Mouse (Mus musculus) mesoderm, embryonic 11.5 days (tissue): ENCODE data around the gene Creld2.

Experiments
- DNase-seq: peaks from one replicate; pipeline ENCODE4 v3.0.0-alpha.2; 2012; ENCODE audit warnings: low read depth, low spot score

The Creld2 gene

GRCm38 (mm10) chr15:88828800-88829705 lies 9.6 kb downstream of the Creld2 start:
- peak; percentile 88 for DNase-seq

DNA sequence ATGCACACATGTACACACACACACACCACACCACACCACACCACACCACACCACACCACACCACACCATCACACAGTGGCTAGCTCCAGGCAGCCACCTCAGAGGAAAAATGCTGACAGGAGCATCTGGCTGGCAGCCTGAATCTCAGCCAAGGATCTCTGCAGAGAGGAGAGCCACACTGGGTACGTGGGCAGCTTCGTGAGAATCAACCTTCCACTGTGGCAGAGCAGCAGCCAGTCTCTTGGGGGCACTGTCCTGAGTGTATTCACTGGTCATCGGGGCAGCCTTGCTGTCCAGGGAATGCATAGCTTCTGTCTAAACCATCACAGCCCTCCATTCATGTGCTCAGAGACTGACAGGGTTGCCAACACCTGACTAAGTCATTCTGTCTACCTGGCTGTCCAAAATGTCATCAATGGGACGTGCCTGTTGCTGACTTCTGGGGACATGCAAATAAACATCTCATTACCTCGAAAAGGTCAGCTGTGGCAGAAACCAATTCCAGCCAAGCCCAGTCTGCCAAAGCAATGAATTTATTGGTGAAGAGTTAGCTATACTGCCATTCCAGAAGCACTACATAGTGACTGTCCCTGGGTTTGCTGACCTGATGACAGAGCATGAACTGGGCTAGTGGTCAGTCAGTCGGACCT lies 10.5 kb downstream of the Creld2 start:
- no peak for DNase-seq

DNA sequence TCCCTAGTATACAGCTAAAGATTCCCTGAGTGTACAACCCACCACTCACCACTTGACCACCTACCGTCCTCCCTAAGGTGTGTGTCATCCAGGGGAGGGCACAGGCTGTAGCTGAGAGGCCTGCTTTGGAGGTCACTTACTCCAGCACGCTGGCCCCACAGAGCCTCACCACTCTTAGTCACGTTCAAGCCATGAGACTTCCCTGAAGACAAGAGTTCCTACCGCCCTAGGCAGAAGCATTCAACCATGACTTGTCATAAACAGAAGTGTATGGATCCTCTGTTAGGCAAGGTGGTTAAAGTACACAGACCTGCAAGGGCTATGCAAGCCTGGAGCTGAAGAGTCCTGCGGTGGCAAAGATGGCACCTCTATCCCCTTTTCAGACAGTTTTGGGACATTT lies 11.2 kb downstream of the Creld2 start:
- DNase-seq, result no peak

DNA sequence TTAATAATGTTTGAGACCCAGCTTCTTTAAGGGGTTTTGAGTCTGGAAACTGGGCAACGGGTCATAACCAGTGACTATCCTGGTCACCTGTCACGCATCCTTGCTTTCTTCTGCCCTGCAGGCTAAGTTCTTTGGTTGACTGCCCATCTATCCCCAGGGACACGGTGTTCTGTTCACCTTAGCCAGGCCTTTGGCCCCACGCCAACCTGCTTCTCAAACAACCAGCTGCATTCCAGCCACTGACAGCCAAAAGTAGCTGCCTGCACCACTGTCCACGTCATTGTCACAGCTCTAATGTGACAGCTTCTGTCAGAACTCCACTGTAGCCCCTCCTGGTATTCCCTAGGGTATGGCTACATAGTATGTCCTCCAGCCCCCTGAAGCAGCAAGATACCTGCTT lies 12.0 kb downstream of the Creld2 start:
- no peak for DNase-seq

GRCm38 (mm10) chr15:88832536-88832935 lies 13.1 kb downstream of the Creld2 start:
- no peak for DNase-seq

DNA sequence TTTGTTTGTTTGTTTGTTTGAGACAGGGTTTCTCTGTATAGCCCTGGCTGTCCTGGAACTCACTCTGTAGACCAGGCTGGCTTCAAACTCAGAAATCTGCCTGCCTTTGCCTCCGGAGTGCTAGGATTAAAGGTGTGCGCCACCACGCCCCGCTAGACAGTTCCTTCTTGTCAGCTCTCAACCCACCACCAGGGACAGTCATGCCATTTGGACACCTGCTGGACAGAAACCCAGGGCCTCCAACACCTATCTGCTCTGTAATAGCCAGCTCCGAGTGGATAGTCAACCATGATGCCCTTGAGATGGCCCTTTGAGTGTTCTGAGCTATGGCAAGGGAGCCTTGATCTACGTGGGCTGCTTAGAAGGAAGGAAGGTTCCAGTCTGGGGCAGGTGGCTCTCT lies 16.6 kb downstream of the Creld2 start:
- DNase-seq, result no peak

- DNase-seq, result no peak
These were observed 17.1 kb downstream of the Creld2 start for GRCm38 (mm10) chr15:88836571-88836970.

DNA sequence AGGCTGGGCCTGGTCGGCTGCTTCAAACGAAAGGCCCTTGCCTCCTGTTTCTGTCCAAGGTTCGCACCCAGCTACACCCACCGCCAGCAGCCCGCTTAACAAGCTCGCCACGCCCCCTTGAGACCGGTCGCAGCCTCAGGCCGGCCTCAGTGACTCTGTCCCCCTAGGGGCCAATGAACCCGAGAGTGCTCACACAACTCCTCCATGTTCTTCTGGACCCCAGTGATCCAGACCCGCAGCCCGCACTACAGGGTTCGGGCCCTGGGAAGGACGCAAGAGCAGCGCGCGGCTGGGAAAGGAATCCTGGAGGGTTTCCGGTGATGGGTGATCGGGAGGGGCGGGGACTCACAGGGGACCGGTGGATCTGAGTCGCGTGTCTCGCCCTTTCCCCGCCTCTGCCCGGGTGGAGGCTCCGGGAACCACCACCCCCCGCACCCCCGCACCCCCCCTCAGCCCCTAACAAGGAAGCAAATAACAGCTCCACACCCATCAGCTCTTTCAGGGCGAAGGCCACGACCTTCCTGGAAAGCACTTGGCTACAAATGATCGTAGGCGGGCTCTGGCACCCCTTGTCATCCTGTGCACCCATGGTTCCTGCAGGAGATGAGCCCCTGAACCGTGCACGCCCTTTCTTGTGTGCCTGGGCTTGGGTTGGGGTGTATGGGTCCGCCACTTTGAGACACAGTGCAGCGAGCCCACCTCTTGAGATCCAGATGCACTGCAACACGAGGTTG lies 17.9 kb downstream of the Creld2 start:
- peak; percentile 63 for DNase-seq

DNA sequence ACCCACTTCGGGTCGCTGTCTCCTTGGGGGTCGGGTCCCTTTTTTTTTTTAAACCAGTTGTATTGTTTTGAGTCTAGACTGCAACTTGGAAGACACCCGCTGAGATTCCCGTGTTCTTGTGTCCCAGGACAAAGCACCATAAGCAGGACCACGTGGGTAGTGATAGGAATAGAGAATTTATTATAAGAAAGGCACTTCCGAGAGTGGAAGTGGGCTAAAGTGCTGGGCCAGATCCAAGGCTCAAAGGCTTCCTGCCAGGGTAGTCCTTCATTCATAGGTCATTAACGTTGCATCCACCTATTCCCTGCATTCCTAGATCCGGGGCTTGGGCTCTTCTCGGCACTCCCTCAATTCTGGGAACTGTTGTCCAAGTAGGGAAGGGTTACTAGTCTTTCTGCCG lies 18.5 kb downstream of the Creld2 start:
- no peak for DNase-seq

DNA sequence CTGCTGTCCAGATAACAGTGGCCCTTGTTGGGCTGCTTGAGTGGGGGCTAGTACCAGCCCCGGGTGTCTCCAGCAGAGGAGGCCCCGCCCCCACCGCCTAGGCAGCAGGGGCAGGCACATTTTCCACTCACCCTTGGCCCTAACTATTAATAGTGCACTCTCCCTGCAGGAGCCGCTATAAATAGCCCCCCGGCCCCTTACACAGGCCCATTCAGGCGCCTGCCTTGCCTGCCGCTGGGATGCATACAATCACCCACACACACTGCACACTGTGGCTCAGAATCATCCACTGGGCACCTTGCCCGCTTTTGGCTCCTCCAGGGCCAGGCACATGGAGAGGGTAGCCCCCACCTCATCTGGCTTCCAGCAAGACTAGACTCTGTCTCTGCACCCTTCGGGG lies 19.8 kb downstream of the Creld2 start:
- peak; percentile 36 for DNase-seq

- no peak for DNase-seq
These were observed 20.7 kb downstream of the Creld2 start for GRCm38 (mm10) chr15:88840126-88840525.

DNA sequence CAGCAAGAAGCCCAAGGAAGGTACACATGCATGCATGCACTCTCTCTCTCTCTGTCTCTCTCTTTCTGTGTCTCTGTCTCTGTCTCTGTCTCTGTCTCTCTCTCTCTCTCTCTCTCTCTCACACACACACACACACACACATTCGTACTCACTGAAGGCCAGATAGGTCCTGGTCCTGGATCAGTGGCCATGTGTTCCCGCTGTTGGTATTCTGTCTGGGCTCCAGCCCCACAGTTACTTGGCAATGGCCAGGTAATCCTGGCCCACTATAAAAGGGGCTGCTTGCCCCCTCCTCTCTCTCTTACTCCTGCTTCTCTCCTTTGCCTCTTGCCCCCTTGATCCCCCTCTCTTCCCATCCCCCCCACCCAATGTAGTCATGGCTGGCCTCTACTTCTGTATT lies 21.7 kb downstream of the Creld2 start:
- no peak for DNase-seq

DNA sequence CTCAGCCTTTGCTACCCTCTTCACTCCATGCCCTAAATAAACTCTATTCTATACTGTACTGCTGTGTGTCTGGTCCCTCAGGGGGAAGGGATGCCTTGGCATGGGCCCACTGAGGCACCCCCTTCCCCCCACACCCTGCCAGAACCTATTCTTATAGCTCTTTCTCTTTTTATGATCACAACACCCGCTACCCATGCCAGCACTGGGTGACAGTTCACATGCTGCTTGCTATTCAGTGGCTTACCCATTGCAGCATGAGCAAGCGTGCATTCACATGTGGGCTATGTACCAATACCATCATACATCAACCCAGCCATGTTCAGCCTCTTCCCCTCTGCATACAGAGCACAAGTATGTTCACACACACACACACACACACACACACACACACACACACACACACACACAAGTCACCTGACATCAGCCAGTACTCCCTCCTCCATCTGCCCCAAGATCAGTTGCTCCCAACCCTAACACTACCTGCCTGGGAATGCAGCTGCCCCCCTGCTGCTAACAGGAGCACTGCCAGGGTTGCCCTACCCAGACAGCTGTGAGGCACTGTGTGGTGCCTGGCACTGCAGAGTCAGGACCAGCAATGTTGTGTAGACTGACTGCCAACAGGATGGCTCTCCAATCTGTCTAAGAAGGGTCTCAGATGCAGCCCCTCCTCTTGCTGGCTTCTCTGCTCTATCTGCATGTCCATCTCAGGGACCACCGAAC lies 22.3 kb downstream of the Creld2 start:
- no peak for DNase-seq

GRCm38 (mm10) chr15:88842300-88842673 lies 22.8 kb downstream of the Creld2 start:
- DNase-seq, result no peak

- no peak for DNase-seq
These were observed 24.1 kb downstream of the Creld2 start for GRCm38 (mm10) chr15:88843486-88844097.

DNA sequence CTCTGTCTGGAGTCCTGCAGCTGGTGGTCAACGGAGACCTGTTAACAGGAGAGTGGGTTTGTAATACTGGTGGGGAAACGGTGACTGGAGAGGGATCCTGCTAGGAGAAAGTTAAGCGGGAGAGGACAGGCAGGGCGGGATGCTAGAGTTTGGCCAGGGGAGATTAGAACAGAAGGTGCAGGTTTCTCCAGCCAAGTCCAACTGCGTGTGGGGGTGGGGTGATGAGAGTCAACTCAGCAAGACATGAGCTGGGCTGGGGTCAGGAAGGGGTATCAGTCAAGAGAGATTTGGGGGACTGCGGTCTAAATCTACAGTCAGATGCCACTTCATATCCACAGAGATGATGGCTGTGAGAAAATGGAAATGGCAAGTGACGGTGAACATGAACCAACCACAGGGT lies 25.5 kb downstream of the Creld2 start:
- DNase-seq, result no peak

DNA sequence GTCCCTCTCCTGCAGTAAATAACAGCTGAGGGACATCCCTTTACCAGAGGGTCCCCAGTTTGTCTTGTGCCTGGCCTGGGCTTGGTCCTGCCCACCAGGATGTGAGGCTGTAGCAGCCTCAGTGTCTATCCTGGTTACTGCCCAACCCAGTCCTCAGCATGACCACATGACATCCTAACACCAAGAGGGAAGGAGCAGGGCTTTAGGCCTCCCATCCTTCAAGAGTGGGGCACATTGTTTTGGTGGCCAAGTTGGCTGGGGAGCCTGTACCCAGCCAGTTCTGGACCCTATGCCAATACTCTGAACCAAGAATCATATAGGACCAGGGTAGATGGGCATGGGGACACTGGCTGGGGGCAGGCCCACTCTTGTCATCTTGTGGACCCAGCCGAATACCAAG lies 29.2 kb downstream of the Creld2 start:
- no peak for DNase-seq

- no peak for DNase-seq
These were observed 30.2 kb downstream of the Creld2 start for GRCm38 (mm10) chr15:88849621-88850020.

GRCm38 (mm10) chr15:88850146-88850826 lies 30.8 kb downstream of the Creld2 start:
- no peak for DNase-seq

GRCm38 (mm10) chr15:88851076-88851475 lies 31.6 kb downstream of the Creld2 start:
- no peak for DNase-seq
